Mouse (Mus musculus): ENCODE results near the gene Macrod2. TPM values are rescaled to one million over a fixed set of nuclear protein-coding genes. Genes with fewer than 3 reads are reported as not detected.

Gene Macrod2
- polyA plus RNA-seq, 1 experiment: 8.3 TPM

DNA sequence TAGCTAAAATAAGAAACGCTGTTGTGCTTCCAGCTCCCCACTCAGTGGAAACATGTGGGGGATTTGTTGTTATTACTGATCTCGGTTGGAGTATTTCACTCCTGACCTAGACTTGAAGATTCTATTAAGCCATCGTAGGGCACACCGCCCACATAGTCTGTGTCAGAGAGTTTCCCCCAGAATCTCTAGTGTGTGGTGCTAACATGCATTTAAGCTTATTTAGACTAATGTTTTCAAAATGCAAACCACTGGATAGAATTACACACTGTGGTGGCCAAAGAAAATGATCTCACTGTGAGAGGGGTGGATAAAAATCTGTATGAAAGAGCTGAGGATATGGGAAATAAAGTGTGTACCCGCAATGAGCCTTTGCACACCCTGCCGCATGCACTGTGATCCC is 834.7 kb downstream of the Macrod2 start:
- no peak overlapping the region for H3K27ac ChIP-seq (replicated peaks; ENCODE audit: low read depth, low read length)

DNA sequence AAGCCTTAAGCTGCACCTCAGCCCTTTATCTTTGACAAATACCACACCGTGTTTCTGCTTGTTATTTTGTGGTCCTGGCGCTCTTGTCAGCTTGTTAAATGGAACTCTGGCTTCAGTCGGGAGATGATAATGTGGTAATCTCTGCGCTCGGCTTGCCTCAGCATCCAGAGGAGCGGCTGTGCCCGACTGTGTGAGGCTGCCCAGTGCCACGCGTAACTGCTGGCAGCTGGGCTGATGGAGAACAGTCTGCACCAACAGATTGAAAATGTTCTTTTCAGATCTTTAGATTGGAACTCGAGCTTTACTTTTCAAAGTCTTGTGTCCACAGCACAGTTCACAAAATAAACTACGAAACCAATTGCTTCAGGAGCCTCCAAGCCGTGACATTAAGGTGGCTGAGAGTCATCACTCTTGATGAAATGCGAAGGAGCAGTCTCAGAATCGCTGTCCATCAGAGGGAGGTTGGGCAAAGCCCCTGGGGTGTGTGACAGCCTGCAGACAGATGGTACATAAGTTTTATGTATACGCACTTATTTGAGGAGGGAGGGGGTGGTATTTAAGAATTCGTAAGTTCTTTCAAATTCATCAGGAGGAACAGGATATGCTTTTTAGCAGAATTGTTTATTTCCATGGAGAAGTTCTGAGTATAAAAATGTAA is 836.0 kb downstream of the Macrod2 start:
- H3K4me3 ChIP-seq (ENCODE audit: insufficient read depth, low read depth, low read length): no peak overlapping the region
- H3K27ac ChIP-seq (replicated peaks; ENCODE audit: low read depth, low read length): no peak overlapping the region
- H3K4me1 ChIP-seq (ENCODE audit: control insufficient read depth, insufficient read depth, insufficient read length, low read length): no peaks in the 10 kb centered on the region

More for the DNA sequence above, 834.7 kb downstream of the Macrod2 start:
- no peak overlapping the region for H3K4me3 ChIP-seq (ENCODE audit: insufficient read depth, low read depth, low read length)
- no peaks in the 10 kb centered on the region for H3K4me1 ChIP-seq (ENCODE audit: control insufficient read depth, insufficient read depth, insufficient read length, low read length)

GRCm38 (mm10) chr2:141234306-141234705 is 839.2 kb downstream of the Macrod2 start:
- no peak overlapping the region for H3K27ac ChIP-seq (replicated peaks; ENCODE audit: low read depth, low read length)
- H3K4me1 ChIP-seq (ENCODE audit: control insufficient read depth, insufficient read depth, insufficient read length, low read length): no peaks in the 10 kb centered on the region
- H3K4me3 ChIP-seq (ENCODE audit: insufficient read depth, low read depth, low read length): no peak overlapping the region

DNA sequence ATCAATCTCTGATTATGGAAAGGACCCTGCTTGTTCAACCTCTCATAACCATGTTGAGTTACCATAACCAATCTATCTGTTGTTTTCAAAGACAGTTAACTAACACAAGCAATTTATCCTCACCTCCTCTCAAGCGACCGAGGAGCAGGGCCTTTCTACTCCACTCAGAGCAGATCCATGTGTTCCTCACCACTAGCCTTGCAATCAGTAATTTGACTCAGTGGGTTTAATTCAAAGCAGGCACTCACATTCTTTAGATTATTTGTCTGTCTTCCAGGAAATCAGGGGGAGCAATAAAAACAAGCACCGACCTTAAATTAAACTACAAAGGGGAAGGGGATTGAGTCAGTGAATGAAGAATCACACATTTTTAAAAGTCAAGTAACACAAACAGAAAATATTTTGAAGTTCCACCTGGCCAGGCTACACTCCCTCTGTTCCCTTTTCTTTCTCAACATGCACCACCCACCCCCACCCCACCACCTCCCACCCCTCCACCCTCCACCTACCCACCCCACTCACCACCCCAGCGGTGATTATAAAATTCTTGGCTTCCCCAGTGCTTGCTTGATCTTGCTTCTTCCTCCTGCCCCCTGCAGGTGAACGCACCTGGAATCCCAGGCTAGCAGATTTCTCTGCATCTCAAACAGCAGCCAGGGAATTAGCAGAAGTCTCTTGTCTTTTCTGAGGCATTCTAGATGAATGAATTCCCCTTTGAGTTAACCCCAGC is 839.8 kb downstream of the Macrod2 start:
- no peak overlapping the region for H3K4me3 ChIP-seq (ENCODE audit: insufficient read depth, low read depth, low read length)
- H3K27ac ChIP-seq (replicated peaks; ENCODE audit: low read depth, low read length): no peak overlapping the region

DNA sequence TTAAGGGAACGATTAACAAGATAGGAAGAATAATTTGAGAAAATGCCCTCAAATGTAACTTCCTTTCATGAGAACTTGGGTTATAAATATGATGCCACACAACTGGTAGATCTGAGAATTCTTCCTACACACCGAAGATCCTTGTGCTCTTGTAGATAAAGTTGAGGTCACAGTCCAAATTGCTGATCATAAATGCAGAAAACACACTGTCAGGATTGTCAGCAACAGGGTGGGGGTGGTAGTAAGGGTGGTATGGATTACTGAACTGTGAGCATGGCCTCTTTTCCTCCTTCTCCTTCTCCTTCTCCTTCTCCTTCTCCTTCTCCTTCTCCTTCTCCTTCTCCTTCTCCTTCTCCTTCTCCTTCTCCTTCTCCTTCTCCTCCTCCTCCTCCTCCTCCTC is 852.6 kb downstream of the Macrod2 start:
- no peak overlapping the region for H3K27ac ChIP-seq (replicated peaks; ENCODE audit: low read depth, low read length)
- H3K4me3 ChIP-seq (ENCODE audit: insufficient read depth, low read depth, low read length): no peak overlapping the region
- no peaks in the 10 kb centered on the region for H3K4me1 ChIP-seq (ENCODE audit: control insufficient read depth, insufficient read depth, insufficient read length, low read length)

More for the DNA sequence above, 839.8 kb downstream of the Macrod2 start:
- H3K4me1 ChIP-seq (ENCODE audit: control insufficient read depth, insufficient read depth, insufficient read length, low read length): no peaks in the 10 kb centered on the region

- Histone ChIP-seq H3K4me1 (ENCODE audit: control insufficient read depth, insufficient read depth, insufficient read length, low read length) (no peaks in the 10 kb centered on the region), H3K27ac (replicated peaks; ENCODE audit: low read depth, low read length) (no peak overlapping the region), H3K4me3 (ENCODE audit: insufficient read depth, low read depth, low read length) (no peak overlapping the region)
These were observed 869.5 kb downstream of the Macrod2 start for GRCm38 (mm10) chr2:141264582-141264981.

- no peak overlapping the region for H3K4me3 ChIP-seq (ENCODE audit: insufficient read depth, low read depth, low read length)
- H3K27ac ChIP-seq (replicated peaks; ENCODE audit: low read depth, low read length): no peak overlapping the region
- H3K4me1 ChIP-seq (ENCODE audit: control insufficient read depth, insufficient read depth, insufficient read length, low read length): no peaks in the 10 kb centered on the region
These were observed 871.5 kb downstream of the Macrod2 start for GRCm38 (mm10) chr2:141266591-141266990.

DNA sequence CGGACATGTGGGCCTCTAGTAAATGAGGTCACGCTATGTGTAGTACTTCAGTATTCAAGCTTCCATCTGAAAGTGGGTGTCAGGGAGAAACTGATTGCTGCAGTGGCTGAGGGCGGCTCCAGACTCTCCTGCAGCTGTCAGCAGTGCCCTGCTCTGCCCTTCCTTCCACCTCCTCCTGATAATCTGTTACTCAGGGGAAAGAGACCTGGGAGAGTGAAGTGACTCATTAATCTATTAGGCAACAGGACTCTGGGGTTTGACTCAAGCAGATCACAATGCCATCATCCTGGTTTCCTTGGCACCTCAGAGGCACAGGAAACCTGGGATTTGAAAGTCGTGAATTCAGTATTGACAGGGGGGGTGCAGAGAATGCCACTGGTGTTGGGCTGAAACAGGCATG is 876.4 kb downstream of the Macrod2 start:
- Histone ChIP-seq H3K27ac (replicated peaks; ENCODE audit: low read depth, low read length) (no peak overlapping the region), H3K4me3 (ENCODE audit: insufficient read depth, low read depth, low read length) (no peak overlapping the region), H3K4me1 (ENCODE audit: control insufficient read depth, insufficient read depth, insufficient read length, low read length) (no peaks in the 10 kb centered on the region)

- H3K27ac ChIP-seq (replicated peaks; ENCODE audit: low read depth, low read length): no peak overlapping the region
- no peaks in the 10 kb centered on the region for H3K4me1 ChIP-seq (ENCODE audit: control insufficient read depth, insufficient read depth, insufficient read length, low read length)
- H3K4me3 ChIP-seq (ENCODE audit: insufficient read depth, low read depth, low read length): no peak overlapping the region
These were observed 877.9 kb downstream of the Macrod2 start for GRCm38 (mm10) chr2:141272966-141273365.

- Histone ChIP-seq H3K4me1 (ENCODE audit: control insufficient read depth, insufficient read depth, insufficient read length, low read length) (no peaks in the 10 kb centered on the region), H3K4me3 (ENCODE audit: insufficient read depth, low read depth, low read length) (no peak overlapping the region), H3K27ac (replicated peaks; ENCODE audit: low read depth, low read length) (no peak overlapping the region)
These were observed 879.2 kb downstream of the Macrod2 start for GRCm38 (mm10) chr2:141274262-141274661.

GRCm38 (mm10) chr2:141279130-141279698 is 884.1 kb downstream of the Macrod2 start:
- H3K4me3 ChIP-seq (ENCODE audit: insufficient read depth, low read depth, low read length): no peak overlapping the region
- no peak overlapping the region for H3K27ac ChIP-seq (replicated peaks; ENCODE audit: low read depth, low read length)
- H3K4me1 ChIP-seq (ENCODE audit: control insufficient read depth, insufficient read depth, insufficient read length, low read length): no peaks in the 10 kb centered on the region

- H3K27ac ChIP-seq (replicated peaks; ENCODE audit: low read depth, low read length): no peak overlapping the region
- H3K4me1 ChIP-seq (ENCODE audit: control insufficient read depth, insufficient read depth, insufficient read length, low read length): no peaks in the 10 kb centered on the region
- H3K4me3 ChIP-seq (ENCODE audit: insufficient read depth, low read depth, low read length): no peak overlapping the region
These were observed 885.7 kb downstream of the Macrod2 start for GRCm38 (mm10) chr2:141280817-141281216.

- H3K4me1 ChIP-seq (ENCODE audit: control insufficient read depth, insufficient read depth, insufficient read length, low read length): no peaks in the 10 kb centered on the region; the same call in 1 of the 2 replicates
- H3K4me3 ChIP-seq (ENCODE audit: insufficient read depth, low read depth, low read length): no peak overlapping the region
- H3K27ac ChIP-seq (replicated peaks; ENCODE audit: low read depth, low read length): no peak overlapping the region
These were observed 891.1 kb downstream of the Macrod2 start for GRCm38 (mm10) chr2:141286110-141286747.

DNA sequence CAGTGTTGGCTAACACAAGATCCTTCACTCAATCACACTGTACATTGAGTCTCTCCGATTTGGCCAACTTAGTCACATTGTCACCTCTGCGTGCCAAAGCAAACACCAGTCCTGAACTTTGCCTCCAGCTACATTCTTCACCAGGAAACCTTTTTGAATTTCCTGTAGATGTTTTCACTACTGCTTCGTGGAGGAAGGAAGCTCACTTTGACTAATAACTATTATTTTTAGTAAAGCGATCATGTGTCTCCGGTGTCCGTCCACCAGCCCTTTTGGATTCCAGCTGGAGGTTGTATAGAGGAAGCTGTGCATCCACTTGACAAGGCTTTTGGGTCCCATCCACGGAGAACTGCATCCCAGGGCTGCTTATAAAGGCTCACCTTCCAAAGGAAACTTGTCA is 893.4 kb downstream of the Macrod2 start:
- no peak overlapping the region for H3K4me3 ChIP-seq (ENCODE audit: insufficient read depth, low read depth, low read length)
- no peaks in the 10 kb centered on the region; the same call in 1 of the 2 replicates for H3K4me1 ChIP-seq (ENCODE audit: control insufficient read depth, insufficient read depth, insufficient read length, low read length)
- H3K27ac ChIP-seq (replicated peaks; ENCODE audit: low read depth, low read length): no peak overlapping the region

GRCm38 (mm10) chr2:141289059-141289713 is 894.1 kb downstream of the Macrod2 start:
- Histone ChIP-seq H3K4me3 (ENCODE audit: insufficient read depth, low read depth, low read length) (no peak overlapping the region), H3K27ac (replicated peaks; ENCODE audit: low read depth, low read length) (no peak overlapping the region)

More at GRCm38 (mm10) chr2:141289059-141289713, 894.1 kb downstream of the Macrod2 start:
- H3K4me1 ChIP-seq (ENCODE audit: control insufficient read depth, insufficient read depth, insufficient read length, low read length): no peaks in the 10 kb centered on the region; the same call in 1 of the 2 replicates
